In genomic region chr1:63573864-63574611, GRCm38 (mm10) we compare ENCODE assay signal across 17 mouse cellular contexts. TPM values are rescaled to one million over a fixed set of nuclear protein-coding genes. Genes with fewer than 3 reads are reported as not detected.
DNase-seq lines count a peak whose midpoint lies in the region; ATAC-seq lines count a peak whose summit lies in the region.
"Had no signal": no experiment of that assay in that cellular context is flagged by ENCODE, and none has a peak within 500 bp of the region (broad histone marks: within the 10 kb centered on the region; RNA-seq: fewer than 3 reads in every experiment).

No protein-coding gene starts in this region.

- peaks cover 47% of the 10 kb centered on the region for H3K4me1 ChIP-seq in forebrain, embryonic 10.5 days
- H3K4me1 ChIP-seq in hindbrain, embryonic 12.5 days: peaks cover 18% of the 10 kb centered on the region
- H3K4me1 ChIP-seq in midbrain, embryonic 13.5 days (replicated peaks): peaks cover 35% of the 10 kb centered on the region
- H3K4me1 ChIP-seq: liver, embryonic 15.5 days had no signal

- H3K9ac ChIP-seq in hindbrain, embryonic 12.5 days: no peak overlapping the region
- no peak overlapping the region for H3K9ac ChIP-seq in midbrain, embryonic 13.5 days (replicated peaks)
- H3K9ac ChIP-seq: limb, embryonic 12.5 days; liver, embryonic 15.5 days had no signal

- DNase-seq in brain, adult 2 months (ENCODE audit: low read depth, low spot score): peak; percentile 73
- no peak for DNase-seq in forebrain, embryonic 10.5 days (ENCODE audit: extremely low spot score, low spot score)
- no peak for DNase-seq in thymus, postnatal 10 days (ENCODE audit: low spot score in 2 of 2)
- no peak for DNase-seq in layer of hippocampus, adult 9-10 months (ENCODE audit: low spot score)
- DNase-seq in urinary bladder, postnatal 4 days (ENCODE audit: low spot score in 2 of 2): no peak
- DNase-seq: cerebellum, adult 9-10 months; gastrocnemius, adult 2 months; layer of hippocampus, adult 9-11 months had no signal

- H3K4me3 ChIP-seq in forebrain, embryonic 10.5 days: no peak overlapping the region
- no peak overlapping the region for H3K4me3 ChIP-seq in hindbrain, embryonic 12.5 days
- H3K4me3 ChIP-seq in midbrain, embryonic 13.5 days (replicated peaks): no peak overlapping the region
- H3K4me3 ChIP-seq: erythroblast, embryonic 14.5 days; gastrocnemius, adult 2 months; limb, embryonic 12.5 days; liver, embryonic 15.5 days had no signal

- H3K36me3 ChIP-seq in forebrain, embryonic 10.5 days (replicated peaks): no peaks in the 10 kb centered on the region
- no peaks in the 10 kb centered on the region for H3K36me3 ChIP-seq in hindbrain, embryonic 12.5 days
- no peaks in the 10 kb centered on the region for H3K36me3 ChIP-seq in midbrain, embryonic 13.5 days
- H3K36me3 ChIP-seq: limb, embryonic 12.5 days; liver, embryonic 15.5 days had no signal

- no peaks in the 10 kb centered on the region for H3K9me3 ChIP-seq in forebrain, embryonic 10.5 days
- no peaks in the 10 kb centered on the region for H3K9me3 ChIP-seq in hindbrain, embryonic 12.5 days (replicated peaks)
- H3K9me3 ChIP-seq in midbrain, embryonic 13.5 days: no peaks in the 10 kb centered on the region
- H3K9me3 ChIP-seq: limb, embryonic 12.5 days; liver, embryonic 15.5 days had no signal

- H3K4me2 ChIP-seq in hindbrain, embryonic 12.5 days (replicated peaks): no peak overlapping the region
- no peak overlapping the region; the same call in 1 of the 2 replicates for H3K4me2 ChIP-seq in midbrain, embryonic 13.5 days (replicated peaks)
- H3K4me2 ChIP-seq: heart, embryonic 11.5 days; limb, embryonic 12.5 days; liver, embryonic 15.5 days had no signal

- WGBS in forebrain, embryonic 10.5 days: 76% methylated on average over 12 of the region's 12 CpGs
- WGBS in hindbrain, embryonic 12.5 days: 62% methylated on average over 12 of the region's 12 CpGs
- WGBS in midbrain, embryonic 13.5 days: 34% methylated on average over 12 of the region's 12 CpGs

- H3K27me3 ChIP-seq in forebrain, embryonic 10.5 days (ENCODE audit: poor library complexity, severe bottlenecking): peaks cover 3% of the 10 kb centered on the region; the same call in 1 of the 2 replicates
- H3K27me3 ChIP-seq in hindbrain, embryonic 12.5 days: no peaks in the 10 kb centered on the region
- no peaks in the 10 kb centered on the region for H3K27me3 ChIP-seq in midbrain, embryonic 13.5 days
- H3K27me3 ChIP-seq: liver, embryonic 15.5 days had no signal

- ATAC-seq in hindbrain, embryonic 12.5 days (ENCODE audit: low FRiP score): 0 out of 2 replicates have a peak, but pooled peaks have one; percentile 41
- ATAC-seq in midbrain, embryonic 13.5 days: peak; percentile 60
- ATAC-seq: CD4-positive, CD25-positive, alpha-beta regulatory T cell, adult 4 months had no signal

- peak overlapping the region; percentile 73 for H3K27ac ChIP-seq in forebrain, embryonic 10.5 days
- peak overlapping the region; percentile 58 for H3K27ac ChIP-seq in hindbrain, embryonic 12.5 days
- peak overlapping the region; percentile 76 for H3K27ac ChIP-seq in midbrain, embryonic 13.5 days
- H3K27ac ChIP-seq: gastrocnemius, adult 2 months; limb, embryonic 12.5 days; liver, embryonic 15.5 days had no signal

RNA-seq across cellular contexts. Expression of gene Gm39653, which starts 41.7 kb away (rescaled TPM):
- polyA plus RNA-seq in forebrain, embryonic 10.5 days (2016; fragmentation: Nextera tagmentation; extraction: Ambion mirVana): not detected in 2 replicates
- not detected in 2 replicates for polyA plus RNA-seq in hindbrain, embryonic 12.5 days (2016; fragmentation: Nextera tagmentation; extraction: Ambion mirVana)
- not detected in 2 replicates for polyA plus RNA-seq in midbrain, embryonic 13.5 days (2015; fragmentation: Nextera tagmentation; extraction: Ambion mirVana)
- polyA plus RNA-seq: CD4-positive, CD25-positive, alpha-beta regulatory T cell, adult 4 months; erythroblast, embryonic 14.5 days; heart, embryonic 11.5 days; kidney, embryonic 14.5 days; limb, embryonic 12.5 days; liver, embryonic 15.5 days; testis, adult 2 months had no signal
